Mouse (Mus musculus): Measurements from ENCODE around the gene Lrrk1. TPM values are rescaled to one million over a fixed set of nuclear protein-coding genes. Genes with fewer than 3 reads are reported as not detected.

The Lrrk1 gene
- 7.6 and 9.6 TPM in 2 replicates for polyA plus RNA-seq (2012)

GRCm38 (mm10) chr7:66387813-66388521 lies at the start of gene Lrrk1:
Gene Lrrk1, minus strand, starts transcription at chr7:66388350.

GRCm38 (mm10) chr7:66427437-66428161 lies 39.4 kb upstream of the Lrrk1 start, which contains the start of gene Aldh1a3:
Gene Aldh1a3, minus strand, starts transcription at chr7:66427517.

GRCm38 (mm10) chr7:66365904-66366303 lies 22.2 kb downstream of the Lrrk1 start, which contains the start of gene Gm10974:
Gene Gm10974, plus strand, starts transcription at chr7:66365905.

Other genes starting within 250 kb of the Lrrk1 start
- gene Gm10974, start 22.4 kb downstream of the Lrrk1 start, polyA plus RNA-seq (2012), result not detected in 2 replicates
- gene Aldh1a3, start 39.2 kb upstream of the Lrrk1 start, polyA plus RNA-seq (2012), result 0.14 TPM in 2 replicates